Mouse (Mus musculus): ENCODE measurements around the gene Tap2.

Tap2 gene

GRCm38 (mm10) chr17:34257594-34258375 lies 54.5 kb downstream of the Tap2 start, which contains the start of gene H2-Ab1:
Gene H2-Ab1, plus strand, starts transcription at chr17:34257689.
- peak; percentile 89 for DNase-seq

- no peak for DNase-seq
These were observed 57.2 kb downstream of the Tap2 start for GRCm38 (mm10) chr17:34260551-34260950.

DNA sequence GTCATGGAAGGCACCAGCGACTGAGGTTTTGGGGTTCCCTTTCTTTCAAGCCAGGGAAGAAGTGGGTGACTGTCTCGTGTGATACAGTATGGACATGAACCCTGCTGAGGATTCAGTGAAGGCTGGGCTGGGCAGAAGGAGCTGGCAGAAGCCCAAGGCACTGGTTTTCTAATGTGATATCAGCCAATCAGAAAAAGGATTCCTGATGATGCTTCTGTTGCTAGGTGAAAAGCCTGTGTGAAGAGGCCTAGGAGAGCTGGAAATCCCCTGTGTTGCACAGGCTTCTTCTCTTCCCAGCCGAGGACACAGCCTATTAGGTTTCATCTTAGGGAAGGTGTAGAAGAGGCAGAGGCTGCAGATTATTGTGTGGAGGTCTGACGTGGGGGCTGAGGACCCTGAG lies 58.2 kb downstream of the Tap2 start:
- peak; percentile 36 for DNase-seq

DNA sequence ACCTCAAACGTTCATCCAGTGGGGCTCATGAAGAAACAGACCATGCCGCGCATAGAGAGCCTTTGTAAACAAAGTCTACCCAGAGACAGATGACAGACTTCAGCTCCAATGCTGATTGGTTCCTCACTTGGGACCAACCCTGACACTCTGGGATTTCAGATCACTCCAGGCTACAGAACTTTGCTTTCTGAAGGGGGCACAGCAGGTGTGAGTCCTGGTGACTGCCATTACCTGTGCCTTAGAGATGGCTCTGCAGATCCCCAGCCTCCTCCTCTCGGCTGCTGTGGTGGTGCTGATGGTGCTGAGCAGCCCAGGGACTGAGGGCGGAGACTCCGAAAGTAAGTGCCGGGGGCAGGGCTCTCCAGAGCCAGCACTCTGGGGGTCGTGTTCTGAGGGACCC lies 59.7 kb downstream of the Tap2 start:
- peak; percentile 82 for DNase-seq

GRCm38 (mm10) chr17:34263811-34264371 lies 60.6 kb downstream of the Tap2 start:
- DNase-seq, result peak; percentile 65

DNA sequence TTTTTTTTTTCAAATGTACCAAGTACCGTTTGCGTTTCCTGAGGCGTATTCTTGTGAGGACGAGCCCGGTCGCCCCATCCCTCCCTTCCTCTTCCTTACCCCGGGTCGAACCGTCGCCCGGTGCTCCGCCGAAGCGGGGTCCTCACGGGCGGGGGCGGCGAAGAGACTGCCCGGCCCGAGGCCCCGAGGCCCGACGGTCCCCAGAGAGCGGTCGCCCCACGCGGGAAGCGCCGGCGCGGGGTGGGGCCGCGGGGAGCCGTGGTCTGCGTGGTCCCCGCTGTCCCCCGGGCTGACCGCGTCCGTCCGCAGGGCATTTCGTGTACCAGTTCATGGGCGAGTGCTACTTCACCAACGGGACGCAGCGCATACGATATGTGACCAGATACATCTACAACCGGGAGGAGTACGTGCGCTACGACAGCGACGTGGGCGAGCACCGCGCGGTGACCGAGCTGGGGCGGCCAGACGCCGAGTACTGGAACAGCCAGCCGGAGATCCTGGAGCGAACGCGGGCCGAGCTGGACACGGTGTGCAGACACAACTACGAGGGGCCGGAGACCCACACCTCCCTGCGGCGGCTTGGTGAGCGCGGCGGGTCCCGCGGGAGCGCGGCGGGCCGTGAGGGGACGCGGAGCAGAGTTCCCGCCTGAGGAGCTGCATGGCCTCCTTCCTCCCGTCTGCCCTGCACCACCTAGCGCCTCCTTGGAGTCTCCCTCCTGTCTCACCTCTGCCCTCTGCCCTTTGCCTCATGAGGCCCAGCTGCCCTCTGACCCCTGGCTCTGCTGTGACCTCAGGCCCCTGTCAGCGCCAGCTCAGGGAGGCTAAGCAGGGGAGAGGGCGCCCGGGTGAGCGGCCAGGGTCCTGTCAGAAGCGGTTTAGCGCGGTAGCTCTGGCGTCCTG lies 61.4 kb downstream of the Tap2 start:
- DNase-seq, result peak; percentile 42
